Mouse (Mus musculus) embryonic facial prominence, embryonic 10.5 days (tissue): Measurements from ENCODE around the gene Slc38a10. TPM values are rescaled to one million over a fixed set of nuclear protein-coding genes. Genes with fewer than 3 reads are reported as not detected.

ENCODE experiments used
- DNase-seq: peaks from one replicate; pipeline ENCODE4 v3.0.0-alpha.2; 2017; ENCODE audit warnings: low spot score
- H3K27ac ChIP-seq: fragments of 300-500 bp; sonication (generic); replicated peaks from 2 replicates; pipeline ENCODE4 v1.5.1; 2016; ENCODE audit warnings: mild to moderate bottlenecking
- H3K27me3 ChIP-seq: fragments of 300-500 bp; sonication (generic); replicated peaks from 2 replicates; pipeline ENCODE4 v1.6.1; 2016; ENCODE audit warnings: low read depth, mild to moderate bottlenecking; ENCODE audit not compliant: poor library complexity, severe bottlenecking
- H3K36me3 ChIP-seq: fragments of 300-500 bp; sonication (generic); replicated peaks from 2 replicates; pipeline ENCODE4 v1.6.1; 2016; ENCODE audit warnings: mild to moderate bottlenecking, moderate library complexity
- H3K4me1 ChIP-seq: fragments of 300-500 bp; sonication (generic); 2 replicates; pipeline ENCODE4 v1.6.1; 2016
- H3K4me3 ChIP-seq: fragments of 300-500 bp; sonication (generic); 2 replicates; pipeline ENCODE4 v1.5.1; 2016; ENCODE audit warnings: mild to moderate bottlenecking, moderate library complexity
- H3K9me3 ChIP-seq: fragments of 300-500 bp; sonication (generic); 2 replicates; pipeline ENCODE4 v1.6.1; 2016; ENCODE audit warnings: mild to moderate bottlenecking
- WGBS: fragments of 180-500 bp; shearing (Covaris S2); methylation state at CpG from one replicate; pipeline ENCODE4 v1.1.7; 2016; 5-methylcytosine and 5-hydroxymethylcytosine counted together
- polyA plus RNA-seq: library from polyadenylated mRNA; unstranded; fragments of >200 nt; fragmentation: Nextera tagmentation; extraction: Ambion mirVana; gene quantifications from 2 replicates; pipeline ENCODE4 v1.2.1, GENCODE M21; 2016

Gene Slc38a10
- polyA plus RNA-seq, 1 experiment from 2014 or later, result 99.0 TPM

GRCm38 (mm10) chr11:120150440-120151112 lies 570 bp downstream of the Slc38a10 start:
- peak; percentile 45 for DNase-seq
- Histone ChIP-seq H3K9me3 (0 out of 2 replicates have a peak, but pooled peaks cover 2% of the 10 kb centered on the region), H3K27me3 (no peaks in the 10 kb centered on the region), H3K4me1 (peaks cover 35% of the 10 kb centered on the region), H3K4me3 (peak overlapping the region; percentile 96), H3K27ac (peak overlapping the region; percentile 87), H3K36me3 (peaks cover 19% of the 10 kb centered on the region; the same call in 1 of the 2 replicates)
- WGBS, result under 1% methylated on average over 44 of the region's 44 CpGs

GRCm38 (mm10) chr11:120149510-120150200 lies 1.5 kb downstream of the Slc38a10 start:
- Histone ChIP-seq H3K36me3 (peaks cover 27% of the 10 kb centered on the region), H3K9me3 (no peaks in the 10 kb centered on the region), H3K27ac (peak overlapping the region; percentile 87), H3K4me3 (peak overlapping the region; percentile 96), H3K4me1 (peaks cover 44% of the 10 kb centered on the region), H3K27me3 (no peaks in the 10 kb centered on the region)
- 49% methylated on average over 6 of the region's 6 CpGs for WGBS
- DNase-seq, result no peak

- WGBS, result 87% methylated on average over 8 of the region's 8 CpGs
- Histone ChIP-seq H3K36me3 (peaks cover 38% of the 10 kb centered on the region), H3K9me3 (no peaks in the 10 kb centered on the region), H3K4me1 (peaks cover 52% of the 10 kb centered on the region), H3K4me3 (no peak overlapping the region), H3K27me3 (no peaks in the 10 kb centered on the region), H3K27ac (no peak overlapping the region)
- no peak for DNase-seq
Observed at GRCm38 (mm10) chr11:120148201-120148855, 2.8 kb downstream of the Slc38a10 start.

- Histone ChIP-seq H3K4me1 (peaks cover 35% of the 10 kb centered on the region), H3K36me3 (peaks cover 61% of the 10 kb centered on the region), H3K9me3 (no peaks in the 10 kb centered on the region), H3K27ac (peak overlapping the region; percentile 21; the same call in 1 of the 2 replicates), H3K4me3 (no peak overlapping the region), H3K27me3 (no peaks in the 10 kb centered on the region)
- WGBS, result 82% methylated on average over 13 of the region's 13 CpGs
- DNase-seq, result no peak
Observed at GRCm38 (mm10) chr11:120143708-120144497, 7.2 kb downstream of the Slc38a10 start.

GRCm38 (mm10) chr11:120142601-120143051 lies 8.5 kb downstream of the Slc38a10 start:
- Histone ChIP-seq H3K9me3 (no peaks in the 10 kb centered on the region), H3K36me3 (peaks cover 73% of the 10 kb centered on the region), H3K27me3 (no peaks in the 10 kb centered on the region), H3K4me3 (no peak overlapping the region), H3K27ac (0 out of 2 replicates have a peak overlapping the region, but pooled peaks have one; percentile 27), H3K4me1 (peaks cover 45% of the 10 kb centered on the region)
- 65% methylated on average over 3 of the region's 3 CpGs for WGBS
- no peak for DNase-seq

- H3K27ac ChIP-seq, result peak overlapping the region; percentile 14; the same call in 1 of the 2 replicates
- no peak overlapping the region for H3K4me3 ChIP-seq
- 68% methylated on average over 6 of the region's 6 CpGs for WGBS
- no peak for DNase-seq
- H3K36me3 ChIP-seq, result peaks cover 73% of the 10 kb centered on the region
- no peaks in the 10 kb centered on the region for H3K27me3 ChIP-seq
- H3K4me1 ChIP-seq, result peaks cover 48% of the 10 kb centered on the region
- H3K9me3 ChIP-seq, result no peaks in the 10 kb centered on the region
Observed at GRCm38 (mm10) chr11:120140255-120140654, 10.9 kb downstream of the Slc38a10 start.

GRCm38 (mm10) chr11:120139309-120139731 lies 11.8 kb downstream of the Slc38a10 start:
- peaks cover 74% of the 10 kb centered on the region for H3K36me3 ChIP-seq
- 88% methylated on average over 10 of the region's 10 CpGs for WGBS
- no peak for DNase-seq
- no peak overlapping the region for H3K4me3 ChIP-seq
- H3K27me3 ChIP-seq, result no peaks in the 10 kb centered on the region
- H3K27ac ChIP-seq, result no peak overlapping the region
- H3K9me3 ChIP-seq, result no peaks in the 10 kb centered on the region
- peaks cover 41% of the 10 kb centered on the region for H3K4me1 ChIP-seq

GRCm38 (mm10) chr11:120137625-120138004 lies 13.5 kb downstream of the Slc38a10 start:
- no peak for DNase-seq
- WGBS, result 54% methylated on average over 5 of the region's 5 CpGs
- peak overlapping the region; percentile 19; the same call in 1 of the 2 replicates for H3K27ac ChIP-seq
- H3K4me3 ChIP-seq, result no peak overlapping the region
- H3K4me1 ChIP-seq, result peaks cover 34% of the 10 kb centered on the region
- no peaks in the 10 kb centered on the region for H3K27me3 ChIP-seq
- peaks cover 77% of the 10 kb centered on the region for H3K36me3 ChIP-seq
- no peaks in the 10 kb centered on the region for H3K9me3 ChIP-seq

- no peaks in the 10 kb centered on the region for H3K9me3 ChIP-seq
- no peaks in the 10 kb centered on the region for H3K27me3 ChIP-seq
- peaks cover 30% of the 10 kb centered on the region for H3K4me1 ChIP-seq
- peaks cover 83% of the 10 kb centered on the region for H3K36me3 ChIP-seq
- DNase-seq, result no peak
- WGBS, result 85% methylated on average over 23 of the region's 23 CpGs
- no peak overlapping the region for H3K4me3 ChIP-seq
- H3K27ac ChIP-seq, result 0 out of 2 replicates have a peak overlapping the region, but pooled peaks have one; percentile 36
Observed at GRCm38 (mm10) chr11:120136796-120137624, 14.1 kb downstream of the Slc38a10 start.

- Histone ChIP-seq H3K27ac (no peak overlapping the region), H3K36me3 (peaks cover 91% of the 10 kb centered on the region), H3K9me3 (no peaks in the 10 kb centered on the region), H3K27me3 (no peaks in the 10 kb centered on the region), H3K4me1 (peaks cover 30% of the 10 kb centered on the region), H3K4me3 (no peak overlapping the region)
- WGBS, result 91% methylated on average over 8 of the region's 8 CpGs
- no peak for DNase-seq
Observed at GRCm38 (mm10) chr11:120136195-120136594, 15.0 kb downstream of the Slc38a10 start.

GRCm38 (mm10) chr11:120134847-120135530 lies 16.2 kb downstream of the Slc38a10 start:
- Histone ChIP-seq H3K9me3 (no peaks in the 10 kb centered on the region), H3K36me3 (peaks cover 94% of the 10 kb centered on the region), H3K27me3 (no peaks in the 10 kb centered on the region), H3K4me1 (peaks cover 27% of the 10 kb centered on the region), H3K27ac (no peak overlapping the region), H3K4me3 (no peak overlapping the region)
- DNase-seq, result no peak
- 92% methylated on average over 9 of the region's 9 CpGs for WGBS
